In the genomic region with DNA sequence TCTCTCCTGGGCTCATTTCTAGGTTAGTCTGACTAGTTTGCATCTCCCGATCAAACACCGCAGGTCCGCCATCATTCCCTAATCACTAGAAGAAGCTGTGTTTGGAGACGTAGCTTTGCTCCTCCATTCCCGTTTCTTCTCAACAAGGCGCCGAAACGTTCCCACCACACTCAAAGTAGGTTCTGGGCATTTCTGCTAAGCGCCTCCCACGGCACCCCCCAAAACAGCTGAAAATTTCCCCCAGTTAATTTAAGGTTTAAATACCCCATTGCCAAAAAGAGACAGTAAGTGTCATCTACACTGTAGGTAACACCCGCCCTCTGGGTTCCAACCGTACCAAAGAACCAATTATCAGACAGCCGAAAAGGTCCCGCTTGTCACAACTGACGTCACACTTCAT, we compare ENCODE assay signal across 19 mouse cellular contexts. TPM values are rescaled to one million over a fixed set of nuclear protein-coding genes. Genes with fewer than 3 reads are reported as not detected.
DNase-seq lines count a peak whose midpoint lies in the region; ATAC-seq and TF ChIP-seq lines count a peak whose summit lies in the region.
"Had no signal": no experiment of that assay in that cellular context is flagged by ENCODE, and none has a peak within 500 bp of the region (broad histone marks: within the 10 kb centered on the region; RNA-seq: fewer than 3 reads in every experiment).

No protein-coding gene starts in this region.

- peak; percentile 79 for DNase-seq in heart, adult 11 months
- DNase-seq in heart, postnatal 10 days: no peak
- DNase-seq in kidney, postnatal 25 days: no peak
- no peak for DNase-seq in testis, postnatal 10 days (ENCODE audit: low spot score)
- no peak for DNase-seq in thymus, postnatal 14 days
- no peak for DNase-seq in right cerebral cortex, postnatal 14 days
- DNase-seq: adrenal gland, postnatal 25 days; B cell, adult 2 months; cerebellum, adult 9-11 months; right cerebral cortex, postnatal 25 days had no signal

- H3K4me1 ChIP-seq in kidney, embryonic 15.5 days: peaks cover 71% of the 10 kb centered on the region
- peaks cover 15% of the 10 kb centered on the region for H3K4me1 ChIP-seq in testis, adult 2 months (ENCODE audit: control insufficient read depth, insufficient read depth, low read length)

- no peaks in the 10 kb centered on the region for H3K9me3 ChIP-seq in kidney, embryonic 15.5 days (replicated peaks)
- H3K9me3 ChIP-seq: embryonic facial prominence, embryonic 12.5 days; limb, embryonic 15.5 days had no signal

- H3K36me3 ChIP-seq in kidney, embryonic 15.5 days: no peaks in the 10 kb centered on the region
- no peaks in the 10 kb centered on the region for H3K36me3 ChIP-seq in testis, adult 2 months (ENCODE audit: control insufficient read depth, insufficient read depth, low read length)
- H3K36me3 ChIP-seq: embryonic facial prominence, embryonic 12.5 days; G1E; limb, embryonic 15.5 days had no signal

- H3K9ac ChIP-seq in kidney, embryonic 15.5 days: peak overlapping the region; percentile 76
- H3K9ac ChIP-seq: embryonic facial prominence, embryonic 12.5 days; limb, embryonic 15.5 days had no signal

- TF ChIP-seq CTCF in testis, adult 2 months (IDR thresholded peaks at IDR 0.05; ENCODE audit: control insufficient read depth, insufficient read depth, insufficient replicate concordance, low read depth, low read length): no peak

- no peak for TF ChIP-seq POLR2A in testis, adult 2 months (IDR thresholded peaks at IDR 0.05; ENCODE audit: control insufficient read depth, low read depth, low read length)

- 1% methylated on average over 15 of the region's 15 CpGs for WGBS in kidney, embryonic 15.5 days

- peak overlapping the region; percentile 76 for H3K4me3 ChIP-seq in kidney, embryonic 15.5 days (replicated peaks)
- peak overlapping the region; percentile 20 for H3K4me3 ChIP-seq in testis, adult 2 months (ENCODE audit: control insufficient read depth, low read depth, low read length)
- H3K4me3 ChIP-seq: left cerebral cortex, adult 2 months had no signal

- no peak for ATAC-seq in kidney, embryonic 15.5 days (replicated peaks; ENCODE audit: low FRiP score)

- intact Hi-C loops in heart, postnatal 10 days (cut with DNase I): loop anchor here (5.0 to 10.0 kb wide), 2 partner anchors 108 to 549 kb away; a partner anchor contains a TSS

- peak overlapping the region; percentile 63 for H3K4me2 ChIP-seq in kidney, embryonic 15.5 days

- peaks cover 84% of the 10 kb centered on the region for H3K27me3 ChIP-seq in kidney, embryonic 15.5 days
- peaks cover 4% of the 10 kb centered on the region for H3K27me3 ChIP-seq in testis, adult 2 months (ENCODE audit: control insufficient read depth, insufficient read depth, low read length)

- peak overlapping the region; percentile 95 for H3K27ac ChIP-seq in kidney, embryonic 15.5 days
- H3K27ac ChIP-seq in testis, adult 2 months (ENCODE audit: control insufficient read depth, insufficient read depth, low read depth, low read length): peak overlapping the region; percentile 36
- H3K27ac ChIP-seq: embryonic facial prominence, embryonic 12.5 days; left cerebral cortex, adult 2 months; limb, embryonic 15.5 days had no signal

RNA-seq across cellular contexts. Expression of a gene that starts 0.7 kb away (rescaled TPM):
- 10 to 100 TPM; 12.6 to 13.3 TPM for total RNA-seq in heart, postnatal 10 days (2021)
- polyA plus RNA-seq in kidney, embryonic 15.5 days (2015; fragmentation: Nextera tagmentation; extraction: Ambion mirVana): 126 and 130 TPM in 2 replicates
- polyA plus RNA-seq in testis, adult 2 months (2012; rRNA removed): 31.5 and 40.2 TPM in 2 replicates
- total RNA-seq: granulocyte monocyte progenitor cell, adult 5-6 weeks had no signal
- polyA plus RNA-seq: G1E had no signal

RNA-seq across cellular contexts. Expression of a gene that starts 33.8 kb away (rescaled TPM):
- not detected for total RNA-seq in heart, postnatal 10 days (2021)
- not detected in 2 replicates for polyA plus RNA-seq in kidney, embryonic 15.5 days (2015; fragmentation: Nextera tagmentation; extraction: Ambion mirVana)
- not detected in 2 replicates for polyA plus RNA-seq in testis, adult 2 months (2012; rRNA removed)
- total RNA-seq: adrenal gland, postnatal 25 days; G1E; granulocyte monocyte progenitor cell, adult 5-6 weeks; layer of hippocampus, adult 18-20 months; left cerebral cortex, adult 2 months had no signal
- polyA plus RNA-seq: embryonic facial prominence, embryonic 12.5 days; G1E; limb, embryonic 15.5 days; urinary bladder, adult 2 months had no signal
